Mouse (Mus musculus): ENCODE measurements at regions not wholly inside any gene's neighbourhood (a gene's known extent, or its start where the extent isn't known, plus 50 kb on each side); places are given as distances from the start of the nearest gene placed in this dataset.

GRCm38 (mm10) chr14:72862806-72863526, 153.2 kb upstream of the Fndc3a start:
- no peak for ATAC-seq (replicated peaks; ENCODE audit: insufficient number of reproducible peaks, low FRiP score, low TSS enrichment, poor library complexity, severe bottlenecking)

- ATAC-seq (replicated peaks; ENCODE audit: insufficient number of reproducible peaks, low FRiP score, low TSS enrichment, poor library complexity, severe bottlenecking): no peak
These were observed 144.4 kb upstream of the Fndc3a start for GRCm38 (mm10) chr14:72854226-72854625.

GRCm38 (mm10) chr14:72853104-72853503, 143.3 kb upstream of the Fndc3a start:
- ATAC-seq (replicated peaks; ENCODE audit: insufficient number of reproducible peaks, low FRiP score, low TSS enrichment, poor library complexity, severe bottlenecking): no peak

GRCm38 (mm10) chr14:72850884-72851283, 141.1 kb upstream of the Fndc3a start:
- no peak for ATAC-seq (replicated peaks; ENCODE audit: insufficient number of reproducible peaks, low FRiP score, low TSS enrichment, poor library complexity, severe bottlenecking)

GRCm38 (mm10) chr14:72848271-72848955, 138.6 kb upstream of the Fndc3a start:
- no peak for ATAC-seq (replicated peaks; ENCODE audit: insufficient number of reproducible peaks, low FRiP score, low TSS enrichment, poor library complexity, severe bottlenecking)

GRCm38 (mm10) chr14:72847466-72847865, 137.7 kb upstream of the Fndc3a start:
- ATAC-seq (replicated peaks; ENCODE audit: insufficient number of reproducible peaks, low FRiP score, low TSS enrichment, poor library complexity, severe bottlenecking): no peak

GRCm38 (mm10) chr14:72845621-72846440, 136.0 kb upstream of the Fndc3a start:
- no peak for ATAC-seq (replicated peaks; ENCODE audit: insufficient number of reproducible peaks, low FRiP score, low TSS enrichment, poor library complexity, severe bottlenecking)

- no peak for ATAC-seq (replicated peaks; ENCODE audit: insufficient number of reproducible peaks, low FRiP score, low TSS enrichment, poor library complexity, severe bottlenecking)
These were observed 135.1 kb upstream of the Fndc3a start for GRCm38 (mm10) chr14:72844753-72845369.

- ATAC-seq (replicated peaks; ENCODE audit: insufficient number of reproducible peaks, low FRiP score, low TSS enrichment, poor library complexity, severe bottlenecking): no peak
These were observed 131.9 kb upstream of the Fndc3a start for GRCm38 (mm10) chr14:72841753-72842152.

- ATAC-seq (replicated peaks; ENCODE audit: insufficient number of reproducible peaks, low FRiP score, low TSS enrichment, poor library complexity, severe bottlenecking): no peak
These were observed 125.4 kb upstream of the Fndc3a start for GRCm38 (mm10) chr14:72835158-72835557.

GRCm38 (mm10) chr14:72829261-72829660, 119.5 kb upstream of the Fndc3a start:
- no peak for ATAC-seq (replicated peaks; ENCODE audit: insufficient number of reproducible peaks, low FRiP score, low TSS enrichment, poor library complexity, severe bottlenecking)

- no peak for ATAC-seq (replicated peaks; ENCODE audit: insufficient number of reproducible peaks, low FRiP score, low TSS enrichment, poor library complexity, severe bottlenecking)
These were observed 115.7 kb upstream of the Fndc3a start for GRCm38 (mm10) chr14:72825549-72825948.

- ATAC-seq (replicated peaks; ENCODE audit: insufficient number of reproducible peaks, low FRiP score, low TSS enrichment, poor library complexity, severe bottlenecking): no peak
These were observed 112.4 kb upstream of the Fndc3a start for GRCm38 (mm10) chr14:72822231-72822615.

GRCm38 (mm10) chr14:72821517-72822230, 111.9 kb upstream of the Fndc3a start:
- no peak for ATAC-seq (replicated peaks; ENCODE audit: insufficient number of reproducible peaks, low FRiP score, low TSS enrichment, poor library complexity, severe bottlenecking)

GRCm38 (mm10) chr14:72819037-72819436, 109.2 kb upstream of the Fndc3a start:
- no peak for ATAC-seq (replicated peaks; ENCODE audit: insufficient number of reproducible peaks, low FRiP score, low TSS enrichment, poor library complexity, severe bottlenecking)

GRCm38 (mm10) chr14:72817764-72818163, 108.0 kb upstream of the Fndc3a start:
- no peak for ATAC-seq (replicated peaks; ENCODE audit: insufficient number of reproducible peaks, low FRiP score, low TSS enrichment, poor library complexity, severe bottlenecking)

GRCm38 (mm10) chr14:72816847-72817246, 107.0 kb upstream of the Fndc3a start:
- ATAC-seq (replicated peaks; ENCODE audit: insufficient number of reproducible peaks, low FRiP score, low TSS enrichment, poor library complexity, severe bottlenecking): no peak

- ATAC-seq (replicated peaks; ENCODE audit: insufficient number of reproducible peaks, low FRiP score, low TSS enrichment, poor library complexity, severe bottlenecking): no peak
These were observed 99.3 kb upstream of the Fndc3a start for GRCm38 (mm10) chr14:72809138-72809537.

GRCm38 (mm10) chr14:72807947-72808346, 98.1 kb upstream of the Fndc3a start:
- no peak for ATAC-seq (replicated peaks; ENCODE audit: insufficient number of reproducible peaks, low FRiP score, low TSS enrichment, poor library complexity, severe bottlenecking)
